Mouse (Mus musculus) v-Abl transformed pro-B cells (cell line): Measurements from ENCODE around the gene Ppib.

ENCODE experiments used
- in situ Hi-C, 2 experiments: fragments of 400-800 bp; cut with MboI; formaldehyde crosslinking; loops; one replicate each; pipeline ENCODE4 v1.15.1; 2025; ENCODE audit not compliant: unreplicated experiment in 2 of 2

Gene Ppib

DNA sequence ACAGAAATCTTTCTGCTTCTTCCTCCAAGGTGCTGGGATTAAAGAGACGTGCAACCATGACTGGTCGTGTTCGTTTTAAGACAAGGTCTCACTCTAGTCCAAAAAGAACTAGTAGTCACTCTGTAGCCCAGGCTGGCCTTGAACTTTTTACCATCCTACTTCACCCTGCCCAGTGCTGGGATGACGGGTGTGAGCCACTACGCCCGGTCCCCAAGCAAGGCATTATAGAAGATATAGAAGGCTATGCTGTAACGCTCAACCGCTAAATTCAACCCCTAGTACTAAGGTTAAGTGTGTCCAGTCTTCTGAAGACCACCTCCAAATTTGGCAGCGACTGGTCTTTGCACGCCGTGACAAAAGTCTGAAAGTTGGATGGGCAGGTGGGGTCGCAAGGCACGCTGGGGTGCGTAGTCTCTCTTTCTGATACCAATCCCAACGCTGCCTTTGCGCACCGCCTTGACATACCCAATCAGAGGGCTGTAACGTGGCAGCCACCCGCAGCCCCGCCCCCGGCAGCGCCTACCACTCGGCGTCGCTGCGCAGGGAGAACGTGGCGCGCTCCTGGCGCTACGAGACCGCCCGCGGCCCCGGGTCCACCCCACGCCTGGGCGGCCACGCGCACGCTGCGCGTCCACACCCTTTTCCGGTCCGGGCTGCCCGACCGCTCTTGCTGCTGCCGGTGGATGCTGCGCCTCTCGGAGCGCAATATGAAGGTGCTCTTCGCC is at the start of gene Ppib:
TSS of gene Ppib (plus strand) at position 640 of the 725 bp plus-strand sequence.
- in situ Hi-C loops, result no loop called here

DNA sequence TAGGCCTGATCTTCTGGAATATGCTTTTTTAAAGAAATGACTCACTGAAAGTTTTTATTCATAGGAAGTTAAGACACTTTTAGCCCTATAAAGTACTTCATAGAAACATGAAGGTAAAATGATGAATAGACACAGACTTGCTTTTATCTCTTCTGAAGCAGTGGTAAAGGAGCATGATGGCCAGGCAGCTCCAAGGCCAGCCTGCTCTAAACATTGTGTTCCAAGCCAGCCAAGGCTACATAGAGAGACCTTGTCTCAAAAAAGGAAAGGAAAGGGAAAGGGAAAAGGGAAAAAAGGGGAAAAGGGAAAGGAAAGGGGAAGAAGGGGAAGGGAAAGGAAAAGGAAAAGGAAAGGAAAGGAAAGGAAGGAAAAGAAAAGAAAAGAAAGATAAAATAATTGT is 39.4 kb upstream of the Ppib start:
- in situ Hi-C loops, result no loop called here

DNA sequence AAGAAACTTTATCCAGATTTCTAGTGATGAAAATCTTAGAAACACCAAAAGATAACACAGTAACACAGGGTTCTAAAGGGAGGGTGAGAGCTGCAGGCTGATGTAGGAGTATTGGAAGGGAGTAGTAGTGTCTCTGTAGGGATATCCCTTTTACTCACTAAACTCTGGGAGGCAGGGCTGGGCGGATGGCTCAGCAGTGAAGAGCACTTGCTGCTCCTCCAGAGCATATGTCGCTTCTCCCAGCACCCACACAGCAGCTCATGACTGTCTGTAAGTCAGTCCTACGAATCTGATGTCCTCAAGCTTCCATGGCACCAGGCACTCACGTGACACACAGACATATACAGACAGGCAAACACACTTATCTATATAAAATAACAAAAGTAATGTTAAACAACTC is 21.9 kb upstream of the Ppib start:
- in situ Hi-C loops, result no loop called here

DNA sequence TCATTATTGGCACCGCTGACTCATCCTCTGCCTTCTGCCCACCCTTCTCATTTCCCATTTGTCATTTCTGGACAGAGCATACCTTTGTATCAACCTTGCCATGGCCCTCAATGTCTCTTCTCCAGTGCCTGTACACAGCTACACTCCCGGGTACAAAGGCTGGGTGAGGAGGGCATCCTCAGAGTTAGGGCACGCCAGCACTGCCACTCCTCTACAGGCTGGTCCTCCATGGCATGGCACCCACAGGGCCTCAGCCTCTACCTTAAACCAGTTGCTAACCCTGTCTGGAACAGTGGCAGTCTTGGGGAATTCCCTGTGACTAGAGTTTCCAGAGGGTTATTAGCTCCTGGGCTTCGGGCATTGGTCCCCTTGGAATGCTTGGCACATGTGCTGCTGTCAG is 21.4 kb upstream of the Ppib start:
- in situ Hi-C loops, result no loop called here

DNA sequence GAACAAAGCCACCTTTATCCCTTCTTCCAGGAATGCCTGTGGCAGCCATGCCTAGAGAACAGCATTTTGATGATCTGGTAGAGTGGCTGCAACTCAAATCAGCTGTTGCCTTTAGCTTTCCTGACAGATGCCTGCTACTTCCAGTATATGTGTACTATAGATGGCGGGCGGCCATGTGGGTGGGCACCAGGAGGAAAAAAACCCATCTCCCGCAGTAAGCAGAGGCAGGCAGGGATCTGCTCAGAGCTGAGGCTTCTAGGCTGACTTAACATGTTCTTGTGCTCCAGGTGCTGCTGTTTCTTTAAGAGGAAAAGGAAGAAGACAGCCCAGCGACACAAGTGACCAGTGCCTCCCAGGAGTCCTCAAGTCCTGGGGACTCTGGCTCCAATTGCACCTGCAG is 20.7 kb upstream of the Ppib start:
- in situ Hi-C loops, result no loop called here

DNA sequence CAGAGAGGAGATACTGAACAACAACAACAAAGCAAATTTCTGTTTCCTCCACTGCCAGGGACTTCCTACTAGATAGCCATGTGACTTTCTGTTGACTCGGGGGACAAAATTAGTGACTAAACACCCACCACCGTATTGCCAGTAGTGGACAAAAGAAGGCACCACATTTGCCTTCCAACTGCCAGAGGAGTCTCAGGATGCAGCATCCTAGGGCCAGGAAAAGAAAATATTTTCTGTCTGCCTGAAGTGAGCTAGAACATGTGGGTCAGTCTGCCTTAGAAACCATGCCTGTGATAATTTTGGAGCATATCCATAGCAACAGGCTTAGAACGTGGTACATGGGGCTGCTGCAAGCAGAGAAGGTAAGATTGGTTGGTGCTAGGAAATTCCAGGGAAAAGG is 19.2 kb upstream of the Ppib start:
- in situ Hi-C loops, result no loop called here

DNA sequence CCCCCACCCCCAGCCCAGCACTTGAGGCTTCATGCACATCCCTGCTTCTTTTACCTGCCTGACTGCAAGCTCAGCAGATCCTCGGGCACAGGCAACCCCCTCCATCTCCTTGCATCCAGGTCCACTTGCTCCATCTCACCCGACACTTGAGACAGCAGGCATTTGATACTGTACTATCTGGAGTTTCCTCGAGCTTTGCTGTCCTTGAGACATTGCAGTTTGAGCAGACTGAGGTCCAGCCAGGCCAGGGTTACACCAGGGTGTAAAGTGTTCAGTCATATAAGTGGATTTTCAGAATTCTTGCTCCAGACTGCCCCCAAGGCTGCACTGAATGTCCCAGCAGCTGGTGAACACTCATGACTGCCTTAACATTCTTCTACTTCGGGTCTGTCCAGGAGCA is 17.7 kb upstream of the Ppib start:
- in situ Hi-C loops, result no loop called here

DNA sequence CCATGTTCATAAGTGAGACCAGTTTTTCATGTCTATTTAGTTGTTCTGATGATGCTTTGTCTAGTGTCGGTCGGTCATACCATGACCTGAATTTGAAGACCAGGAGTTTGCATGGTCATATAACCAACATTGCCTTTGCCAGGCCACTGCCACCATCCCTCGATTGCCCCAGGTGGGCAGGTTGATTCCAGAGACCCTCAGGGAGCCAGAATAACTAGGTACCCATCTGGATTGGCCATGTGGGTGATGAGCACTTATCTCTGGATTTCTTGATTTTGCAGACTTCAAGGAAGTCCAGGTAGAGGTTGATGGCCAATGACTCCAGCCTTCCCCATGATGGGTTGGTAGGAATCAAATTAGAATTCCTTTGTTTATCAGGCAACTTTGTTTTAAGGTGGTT is 16.8 kb upstream of the Ppib start:
- in situ Hi-C loops, result no loop called here

DNA sequence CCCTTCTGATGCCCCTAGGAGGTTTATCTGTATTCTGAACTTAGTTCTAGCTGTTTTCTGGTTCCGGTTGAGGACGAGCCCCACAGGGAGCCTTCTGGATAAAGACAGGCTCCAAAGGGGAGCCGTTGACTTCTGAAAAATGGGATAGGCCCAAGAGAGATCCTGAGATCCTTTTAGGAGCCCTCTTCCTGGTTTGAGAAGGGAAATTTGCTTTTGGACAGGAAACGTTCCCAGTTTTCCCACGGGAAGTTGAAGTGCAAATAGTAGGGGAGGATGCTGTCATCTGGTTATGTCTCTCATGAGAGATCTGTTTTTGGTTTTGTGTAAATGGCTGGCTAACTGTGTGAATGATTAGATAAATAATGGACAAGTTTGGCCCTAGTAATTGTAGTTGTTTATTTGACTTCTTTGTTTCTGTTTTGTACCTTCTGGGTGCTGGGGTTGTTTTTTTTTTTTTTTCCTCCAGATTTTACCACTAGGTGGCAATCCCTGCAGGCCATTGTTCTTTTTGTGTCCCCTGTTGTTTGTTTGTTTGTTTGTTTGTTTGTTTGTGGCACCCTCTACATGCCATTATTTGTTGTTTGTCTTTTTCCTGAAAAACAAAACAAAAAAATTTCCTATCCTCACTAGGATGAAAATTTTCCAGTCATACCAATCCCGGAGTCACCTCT is 10.0 kb upstream of the Ppib start:
- in situ Hi-C loops, result no loop called here

DNA sequence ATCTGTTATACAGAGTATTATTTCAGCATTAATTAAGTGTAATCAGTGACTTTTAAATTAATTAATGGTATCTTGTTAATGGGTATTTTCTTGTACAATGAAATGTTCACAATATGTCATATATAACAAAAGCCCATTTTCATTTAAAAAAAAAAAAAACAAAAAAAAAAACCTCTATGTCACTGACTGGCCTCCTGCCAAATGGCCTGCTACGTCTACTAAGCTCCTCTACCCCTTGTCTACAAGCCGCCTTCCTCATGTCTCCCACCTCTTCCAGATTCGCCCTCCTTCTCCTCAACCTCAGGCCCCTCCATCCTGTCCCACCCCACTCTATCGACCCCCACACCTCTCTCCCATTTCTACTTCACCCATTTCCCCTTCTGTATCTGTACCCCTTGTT is 8.5 kb upstream of the Ppib start:
- in situ Hi-C loops, result no loop called here

DNA sequence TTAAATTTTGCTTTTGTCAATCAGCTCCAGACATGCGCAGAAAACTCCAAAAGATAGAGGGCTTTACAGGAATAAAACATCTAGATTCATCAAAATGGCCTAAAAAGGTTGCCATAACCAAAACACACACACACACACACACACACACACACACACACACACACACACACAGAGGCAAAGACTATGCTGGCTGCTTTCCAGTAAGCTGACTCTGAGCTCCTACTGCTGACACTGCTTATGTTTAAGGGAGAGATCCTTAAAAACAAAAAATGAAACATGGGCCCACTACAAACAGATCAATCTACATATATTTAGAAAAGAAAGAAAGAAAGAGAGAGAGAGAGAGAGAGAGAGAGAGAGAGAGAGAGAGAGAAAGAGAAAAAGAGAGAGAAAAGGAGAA is 7.3 kb upstream of the Ppib start:
- in situ Hi-C loops, result no loop called here

DNA sequence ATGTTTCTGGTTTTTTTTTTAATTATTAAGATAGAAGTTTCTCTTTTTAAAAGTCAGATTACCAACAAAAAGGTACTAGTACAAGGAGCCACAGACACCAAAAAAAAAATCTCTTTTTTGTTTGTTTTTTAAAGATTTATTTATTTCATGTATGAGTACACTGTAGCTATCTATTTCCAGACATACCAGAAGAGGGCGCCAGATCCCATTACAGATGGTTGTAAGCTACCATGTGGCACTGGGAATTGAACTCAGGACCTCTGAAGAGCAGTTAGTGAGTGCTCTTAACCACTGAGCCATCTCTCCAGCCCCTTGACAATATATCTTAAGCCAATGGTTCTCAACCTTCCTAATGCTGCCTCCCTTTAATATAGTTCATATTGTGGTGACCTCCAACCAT is 6.4 kb upstream of the Ppib start:
- in situ Hi-C loops, result no loop called here

DNA sequence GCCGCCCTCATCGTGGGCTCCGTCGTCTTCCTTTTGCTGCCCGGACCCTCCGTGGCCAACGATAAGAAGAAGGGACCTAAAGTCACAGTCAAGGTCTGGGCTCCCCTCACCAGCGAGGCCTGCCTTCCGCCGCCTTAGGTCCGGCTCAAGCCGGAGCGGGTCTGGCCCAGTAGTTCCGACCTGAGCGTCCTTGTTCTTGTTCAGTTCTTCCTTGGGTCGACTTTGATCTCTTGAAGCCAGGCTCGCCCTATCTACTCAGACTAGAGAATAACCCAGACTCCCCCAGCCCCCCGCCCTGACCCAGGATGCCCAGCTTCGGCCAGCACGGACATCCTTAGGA is 256 bp downstream of the Ppib start:
- in situ Hi-C loops, result no loop called here

DNA sequence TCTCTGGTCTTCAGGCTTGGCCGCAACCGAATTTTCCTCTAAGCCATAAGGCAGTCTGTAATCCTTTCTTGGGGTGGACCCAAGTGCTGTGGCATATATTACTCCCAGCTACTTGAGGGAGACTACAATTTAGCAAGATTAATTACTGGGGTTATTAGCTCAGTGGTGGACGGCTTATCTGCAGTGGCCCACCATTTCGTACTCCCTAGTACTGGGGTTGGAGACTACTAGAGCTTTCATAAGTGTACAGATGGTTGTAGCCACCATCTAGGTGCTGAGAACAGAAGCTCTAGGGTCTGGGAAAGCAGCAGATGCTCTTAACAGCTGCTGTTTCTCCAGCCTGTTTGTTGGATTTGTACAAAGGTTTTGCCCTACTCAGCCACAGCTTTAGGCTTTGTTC is 964 bp downstream of the Ppib start:
- in situ Hi-C loops, result no loop called here

DNA sequence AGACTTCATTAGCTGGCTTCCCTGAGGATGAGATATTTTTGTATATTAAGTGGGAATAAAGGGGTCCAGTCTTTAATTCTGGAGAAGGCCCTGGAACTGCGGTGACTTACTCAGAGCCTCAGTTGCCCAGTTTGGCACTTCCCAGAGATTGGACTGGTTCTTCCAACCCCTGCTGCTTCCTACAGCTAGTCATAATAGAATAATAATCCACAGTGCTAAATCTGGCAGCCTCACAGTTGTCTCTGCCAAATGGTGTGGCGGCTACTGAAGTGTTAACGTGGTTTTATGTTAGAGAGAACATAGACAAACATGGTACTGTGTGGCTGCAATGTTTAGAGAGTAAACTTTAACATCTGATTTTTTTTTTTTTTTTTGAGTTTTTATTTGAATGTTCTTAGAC is 1.6 kb downstream of the Ppib start:
- in situ Hi-C loops, result no loop called here

DNA sequence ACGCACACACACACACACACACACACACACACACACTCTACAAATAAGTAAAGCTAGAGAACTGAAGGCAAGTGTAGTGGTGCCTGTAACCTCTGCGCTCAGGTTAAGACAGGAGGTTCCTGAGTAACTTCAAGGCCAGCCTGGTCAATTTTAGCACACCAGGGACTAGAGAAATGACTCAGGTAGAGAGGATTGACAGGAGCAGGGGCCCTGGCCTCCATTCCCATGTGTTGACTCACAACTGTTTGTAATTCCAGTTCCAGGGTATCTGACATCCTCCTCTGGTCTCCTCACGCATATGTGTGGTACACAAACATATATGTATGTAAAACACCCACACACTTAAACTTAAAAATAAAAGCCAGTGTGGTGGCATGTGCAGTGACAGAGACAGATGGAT is 3.4 kb downstream of the Ppib start:
- in situ Hi-C loops, result no loop called here

DNA sequence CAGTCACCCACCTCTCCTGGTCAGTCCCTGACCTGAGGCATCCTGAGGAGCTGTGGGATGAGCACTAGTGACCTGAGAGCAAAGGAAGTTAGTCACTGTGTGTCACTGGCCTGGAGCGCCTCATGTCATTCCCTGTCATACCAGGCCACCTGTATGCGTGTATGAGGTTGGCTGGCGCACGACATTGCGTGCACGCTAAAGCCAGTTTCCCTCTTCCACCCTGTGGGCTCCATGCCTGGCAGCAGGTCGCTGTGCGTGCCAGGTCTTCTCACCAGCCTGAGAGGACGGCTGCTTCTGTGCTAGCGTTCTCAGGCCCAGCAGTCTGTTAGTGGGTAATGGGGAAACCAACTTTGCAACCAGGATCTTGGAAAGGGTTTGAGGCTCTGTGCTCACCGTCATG is 4.3 kb downstream of the Ppib start:
- in situ Hi-C loops, result no loop called here

DNA sequence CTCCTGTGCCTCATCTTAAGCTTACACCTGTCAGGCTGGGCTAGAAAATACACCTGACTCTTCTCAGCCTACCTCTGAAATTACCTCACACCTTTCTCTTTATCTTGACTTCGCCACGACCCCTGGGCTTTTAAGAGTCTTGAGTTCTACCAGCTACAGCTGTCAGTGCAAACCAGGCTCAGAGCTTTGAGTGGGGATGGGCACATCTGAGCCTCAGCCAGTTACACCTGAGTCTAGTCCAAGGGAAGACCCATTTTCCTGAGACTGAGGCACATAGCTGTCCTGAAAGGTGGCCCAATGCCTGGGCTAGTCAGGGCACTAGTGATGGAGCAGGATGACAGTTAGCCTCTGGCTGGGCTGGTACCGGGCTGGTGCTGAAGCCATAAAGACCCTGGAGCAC is 6.8 kb downstream of the Ppib start:
- in situ Hi-C loops, result no loop called here

DNA sequence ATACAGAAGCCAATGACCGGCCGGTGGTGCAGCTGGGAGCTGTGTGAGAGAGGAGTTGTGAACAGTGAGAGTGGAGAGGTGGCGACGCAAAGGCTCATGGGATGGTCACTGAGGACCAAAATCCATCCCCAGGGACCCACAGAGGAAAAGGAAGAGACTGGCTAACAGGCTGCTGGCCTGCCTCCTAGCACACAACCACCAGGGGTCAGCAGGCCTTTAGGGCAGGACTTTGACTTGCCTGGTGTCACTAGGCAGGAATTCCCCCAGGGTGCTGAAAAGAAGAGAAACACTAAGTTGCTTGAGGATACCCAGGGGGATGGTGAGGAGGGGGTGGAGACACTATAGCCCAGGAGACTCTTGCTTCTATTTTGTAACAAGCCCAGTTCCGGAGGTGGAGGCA is 7.5 kb downstream of the Ppib start:
- in situ Hi-C loops, result no loop called here

DNA sequence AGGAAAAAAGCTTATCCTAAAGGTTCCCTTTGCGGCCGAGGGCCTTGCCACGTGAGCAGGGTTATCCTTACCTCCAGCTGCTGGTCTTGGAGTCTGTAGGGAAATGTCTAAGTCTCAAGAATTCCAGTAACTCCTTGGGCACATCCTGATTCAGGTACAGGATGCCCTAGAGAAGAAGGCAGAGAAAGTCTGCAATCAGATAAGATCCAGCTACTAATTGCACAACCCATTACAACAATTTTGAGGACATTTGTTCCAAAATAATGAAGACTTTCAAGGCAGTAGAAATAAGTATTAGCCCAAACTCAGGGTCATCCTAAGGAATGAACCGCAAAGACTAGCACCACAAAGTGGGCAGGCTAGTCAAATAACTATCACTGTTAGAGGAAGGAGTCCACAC is 8.0 kb downstream of the Ppib start:
- in situ Hi-C loops, result no loop called here

DNA sequence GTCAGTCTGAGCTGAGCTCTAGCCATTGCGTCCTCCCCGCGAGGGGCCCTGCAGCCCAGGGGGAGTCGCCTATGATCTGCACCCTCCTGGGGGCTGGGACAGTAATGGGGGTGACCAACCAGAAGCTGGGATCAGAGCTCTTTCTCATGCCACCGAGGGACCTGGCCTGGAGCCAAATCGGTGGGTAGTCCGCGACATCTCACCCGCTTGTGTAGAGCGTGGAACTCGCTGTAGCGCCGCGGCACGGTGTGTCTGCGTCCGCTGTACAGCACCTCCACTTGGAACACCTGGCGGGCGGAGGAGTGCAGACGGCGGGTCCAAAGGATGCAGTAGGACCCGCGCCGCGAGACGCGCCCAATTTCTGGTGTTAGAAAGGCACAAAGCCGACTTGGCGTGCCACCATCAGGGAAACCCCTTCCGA is 9.0 kb downstream of the Ppib start:
- in situ Hi-C loops, result no loop called here

DNA sequence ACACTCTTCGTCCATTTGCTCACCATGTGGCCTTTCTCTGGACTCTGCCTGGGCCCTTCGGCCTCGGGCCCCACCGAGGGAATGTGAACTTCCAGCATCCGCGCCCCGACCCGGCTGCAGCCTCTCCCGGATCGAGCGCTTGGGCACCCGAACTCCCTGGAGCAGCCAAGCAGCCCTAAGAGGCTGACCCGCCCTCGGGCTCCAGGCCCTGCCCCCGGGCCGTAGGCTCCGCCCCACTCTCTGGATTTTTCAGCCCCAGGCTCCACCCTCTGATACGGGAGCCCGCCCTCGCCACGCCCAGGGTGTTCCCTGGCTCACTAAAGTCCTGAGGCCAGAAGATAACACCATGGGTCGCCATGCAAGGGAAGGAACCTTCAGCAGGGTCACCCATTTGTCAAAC is 9.6 kb downstream of the Ppib start, which contains the start of gene Snx22:
TSS of gene Snx22 (minus strand) at position 137 of the 400 bp plus-strand sequence.
- in situ Hi-C loops, result no loop called here

DNA sequence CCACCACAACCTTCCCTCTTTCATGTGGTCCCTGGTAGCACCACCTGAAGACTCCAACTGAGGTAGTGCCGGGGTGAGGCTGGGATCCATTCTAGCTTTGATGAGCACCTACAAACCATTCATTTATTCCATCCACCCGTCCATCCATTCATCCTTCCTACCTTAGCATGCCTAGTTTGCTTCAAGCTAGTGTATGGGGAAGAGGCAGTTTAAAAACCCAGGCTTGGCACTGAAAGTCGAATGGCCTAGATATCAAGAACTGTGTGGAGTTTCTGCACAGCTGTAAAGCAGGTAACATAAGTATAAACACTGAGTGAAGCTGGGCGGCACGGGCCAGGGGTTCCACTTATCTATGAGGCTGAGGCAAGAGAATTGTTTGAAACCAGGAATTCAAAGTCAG is 10.1 kb downstream of the Ppib start:
- in situ Hi-C loops, result no loop called here
